Mouse (Mus musculus): Measurements from ENCODE around the gene G0s2.

G0s2 gene

GRCm38 (mm10) chr1:193252616-193253015 lies 20.4 kb downstream of the G0s2 start:
- no peak for DNase-seq (ENCODE audit: low read depth)

GRCm38 (mm10) chr1:193251386-193251785 lies 21.6 kb downstream of the G0s2 start:
- no peak for DNase-seq (ENCODE audit: low read depth)

GRCm38 (mm10) chr1:193250026-193250425 lies 23.0 kb downstream of the G0s2 start:
- DNase-seq (ENCODE audit: low read depth): no peak

GRCm38 (mm10) chr1:193244235-193244634 lies 28.8 kb downstream of the G0s2 start:
- DNase-seq (ENCODE audit: low read depth): no peak

GRCm38 (mm10) chr1:193243571-193244193 lies 29.3 kb downstream of the G0s2 start:
- no peak for DNase-seq (ENCODE audit: low read depth)

- no peak for DNase-seq (ENCODE audit: low read depth)
Observed at GRCm38 (mm10) chr1:193242863-193243262, 30.2 kb downstream of the G0s2 start.

GRCm38 (mm10) chr1:193242238-193242637 lies 30.8 kb downstream of the G0s2 start:
- no peak for DNase-seq (ENCODE audit: low read depth)

- DNase-seq (ENCODE audit: low read depth): no peak
Observed at GRCm38 (mm10) chr1:193241436-193241835, 31.6 kb downstream of the G0s2 start.

- DNase-seq (ENCODE audit: low read depth): no peak
Observed at GRCm38 (mm10) chr1:193238426-193238825, 34.6 kb downstream of the G0s2 start.

GRCm38 (mm10) chr1:193234930-193235329 lies 38.1 kb downstream of the G0s2 start:
- no peak for DNase-seq (ENCODE audit: low read depth)

GRCm38 (mm10) chr1:193234130-193234645 lies 38.8 kb downstream of the G0s2 start:
- DNase-seq (ENCODE audit: low read depth): no peak

- no peak for DNase-seq (ENCODE audit: low read depth)
Observed at GRCm38 (mm10) chr1:193232732-193233131, 40.3 kb downstream of the G0s2 start.

- DNase-seq (ENCODE audit: low read depth): no peak
Observed at GRCm38 (mm10) chr1:193230935-193231334, 42.1 kb downstream of the G0s2 start.

- DNase-seq (ENCODE audit: low read depth): no peak
Observed at GRCm38 (mm10) chr1:193230531-193230930, 42.5 kb downstream of the G0s2 start.

- DNase-seq (ENCODE audit: low read depth): no peak
Observed at GRCm38 (mm10) chr1:193229570-193229969, 43.4 kb downstream of the G0s2 start.

GRCm38 (mm10) chr1:193227537-193227936 lies 45.5 kb downstream of the G0s2 start:
- DNase-seq (ENCODE audit: low read depth): no peak

GRCm38 (mm10) chr1:193226724-193227522 lies 46.1 kb downstream of the G0s2 start:
- DNase-seq (ENCODE audit: low read depth): no peak

GRCm38 (mm10) chr1:193226114-193226513 lies 46.9 kb downstream of the G0s2 start:
- no peak for DNase-seq (ENCODE audit: low read depth)

GRCm38 (mm10) chr1:193225531-193225930 lies 47.5 kb downstream of the G0s2 start:
- no peak for DNase-seq (ENCODE audit: low read depth)

Measured in c-Kit-positive CD71-positive TER-119-negative erythroid progenitor cells, embryonic 14.5 days (primary cell).